Mouse (Mus musculus) midbrain, embryonic 10.5 days (tissue): ENCODE data around the gene 4930568D16Rik. TPM values are rescaled to one million over a fixed set of nuclear protein-coding genes. Genes with fewer than 3 reads are reported as not detected.

Experiments
- DNase-seq: peaks from one replicate; pipeline ENCODE4 v3.0.0-alpha.2; 2017; ENCODE audit warnings: low spot score
- H3K27ac ChIP-seq: fragments of 300-500 bp; sonication (generic); replicated peaks from 2 replicates; pipeline ENCODE4 v1.5.1; 2016; ENCODE audit warnings: mild to moderate bottlenecking
- H3K27me3 ChIP-seq: fragments of 300-500 bp; sonication (generic); 2 replicates; pipeline ENCODE4 v1.6.1; 2016; ENCODE audit warnings: low read depth, mild to moderate bottlenecking; ENCODE audit not compliant: poor library complexity, severe bottlenecking
- H3K36me3 ChIP-seq: fragments of 300-500 bp; sonication (generic); 2 replicates; pipeline ENCODE4 v1.6.1; 2016; ENCODE audit warnings: mild to moderate bottlenecking, moderate library complexity
- H3K4me1 ChIP-seq: fragments of 300-500 bp; sonication (generic); 2 replicates; pipeline ENCODE4 v1.6.1; 2016
- H3K4me3 ChIP-seq: fragments of 300-500 bp; sonication (generic); 2 replicates; pipeline ENCODE4 v1.5.1; 2016; ENCODE audit warnings: mild to moderate bottlenecking, moderate library complexity
- H3K9me3 ChIP-seq: fragments of 300-500 bp; sonication (generic); replicated peaks from 2 replicates; pipeline ENCODE4 v1.6.1; 2016; ENCODE audit warnings: mild to moderate bottlenecking
- WGBS: fragments of 180-500 bp; shearing (Covaris S2); methylation state at CpG from one replicate; pipeline ENCODE4 v1.1.7; 2016; 5-methylcytosine and 5-hydroxymethylcytosine counted together
- polyA plus RNA-seq: library from polyadenylated mRNA; unstranded; fragments of >200 nt; fragmentation: Nextera tagmentation; extraction: Ambion mirVana; gene quantifications from 2 replicates; pipeline ENCODE4 v1.2.1, GENCODE M21; 2016

4930568D16Rik gene
- polyA plus RNA-seq, result not detected in 2 replicates

- Histone ChIP-seq H3K27me3 (no peaks in the 10 kb centered on the region), H3K36me3 (no peaks in the 10 kb centered on the region), H3K27ac (no peak within 1 kb of the TSS), H3K4me1 (no peaks in the 10 kb centered on the region), H3K9me3 (no peaks in the 10 kb centered on the region), H3K4me3 (no peak within 1 kb of the TSS)
- 84% methylated on average over 2 of the region's 2 CpGs for WGBS
- no peak for DNase-seq
Measured at GRCm38 (mm10) chr2:35367629-35368028, at the start of gene 4930568D16Rik. Gene 4930568D16Rik (minus strand): TSS chr2:35367729.

DNA sequence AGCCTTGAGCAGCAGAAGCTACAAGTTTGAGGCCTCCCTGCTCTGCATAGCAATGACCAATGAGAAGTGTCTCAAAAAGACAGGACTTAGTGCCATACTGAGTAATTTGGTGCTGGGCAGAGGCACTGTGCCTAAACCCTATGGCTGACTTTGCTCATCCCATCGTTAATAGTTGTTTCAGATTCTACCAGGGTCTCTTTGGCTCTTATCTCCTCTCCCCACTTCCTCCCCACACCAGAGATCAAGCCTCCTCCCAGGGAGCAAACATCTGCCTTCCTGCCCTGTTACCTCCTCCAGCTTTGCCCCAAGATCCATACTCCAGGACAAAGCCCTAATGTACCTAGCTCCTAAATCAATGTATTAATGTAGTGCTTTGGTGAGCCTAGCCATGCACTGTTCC, 49.7 kb upstream of the 4930568D16Rik start:
- 80% methylated on average over 1 of the region's 1 CpGs for WGBS
- Histone ChIP-seq H3K27me3 (no peaks in the 10 kb centered on the region), H3K36me3 (peaks cover 5% of the 10 kb centered on the region; the same call in 1 of the 2 replicates), H3K4me1 (no peaks in the 10 kb centered on the region), H3K9me3 (no peaks in the 10 kb centered on the region; the same call in 1 of the 2 replicates), H3K27ac (no peak overlapping the region), H3K4me3 (no peak overlapping the region)
- no peak for DNase-seq

DNA sequence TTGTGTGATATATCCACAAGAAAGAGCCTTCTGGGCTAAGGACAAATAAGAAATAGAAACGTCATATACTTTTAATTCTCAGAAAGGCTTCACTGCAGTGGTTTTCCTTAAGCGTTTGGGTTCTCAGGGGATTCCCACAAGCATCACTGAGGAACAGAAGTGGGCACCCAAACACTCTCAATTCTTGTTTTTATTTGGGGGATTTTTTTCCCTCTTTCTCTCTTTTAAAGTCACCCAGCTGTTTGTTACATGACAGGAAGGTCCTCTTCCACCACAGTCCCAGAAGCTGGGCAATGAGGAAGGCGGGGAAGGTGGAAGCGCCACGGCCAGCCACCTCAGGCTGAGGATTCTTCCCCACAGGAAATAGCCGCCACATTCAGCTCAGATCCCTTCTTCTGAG, 48.9 kb upstream of the 4930568D16Rik start:
- Histone ChIP-seq H3K27ac (no peak overlapping the region), H3K27me3 (no peaks in the 10 kb centered on the region), H3K4me3 (no peak overlapping the region), H3K4me1 (no peaks in the 10 kb centered on the region), H3K9me3 (no peaks in the 10 kb centered on the region; the same call in 1 of the 2 replicates), H3K36me3 (peaks cover 5% of the 10 kb centered on the region; the same call in 1 of the 2 replicates)
- no peak for DNase-seq
- 86% methylated on average over 6 of the region's 6 CpGs for WGBS

DNA sequence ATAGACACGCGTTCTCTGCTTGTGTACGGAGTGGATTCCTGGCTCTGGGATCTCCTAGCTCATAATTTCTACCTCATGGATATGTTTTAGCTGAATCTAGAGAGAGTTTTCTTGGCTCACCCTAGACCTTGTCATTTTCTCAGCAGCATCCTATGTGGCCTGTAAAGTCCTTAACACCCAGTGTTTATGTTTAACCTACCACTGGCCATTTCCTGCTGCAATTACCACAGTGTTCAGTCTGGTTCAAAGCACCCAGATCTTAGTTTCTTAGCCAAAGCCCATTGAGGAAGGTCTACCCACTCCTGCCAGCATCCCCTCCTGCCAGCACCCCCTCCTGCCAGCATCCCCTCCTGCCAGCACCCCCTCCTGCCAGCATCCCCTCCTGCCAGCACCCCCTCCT, 45.3 kb upstream of the 4930568D16Rik start:
- Histone ChIP-seq H3K4me3 (no peak overlapping the region), H3K27me3 (no peaks in the 10 kb centered on the region), H3K27ac (no peak overlapping the region), H3K4me1 (no peaks in the 10 kb centered on the region), H3K36me3 (no peaks in the 10 kb centered on the region), H3K9me3 (no peaks in the 10 kb centered on the region)
- WGBS, result 100% methylated on average over 3 of the region's 3 CpGs
- no peak for DNase-seq

- Histone ChIP-seq H3K4me1 (no peaks in the 10 kb centered on the region), H3K27me3 (no peaks in the 10 kb centered on the region), H3K4me3 (no peak overlapping the region), H3K27ac (no peak overlapping the region), H3K9me3 (no peaks in the 10 kb centered on the region), H3K36me3 (no peaks in the 10 kb centered on the region)
- 87% methylated on average over 2 of the region's 2 CpGs for WGBS
- DNase-seq, result no peak
Measured at GRCm38 (mm10) chr2:35412246-35412645, 44.7 kb upstream of the 4930568D16Rik start.

GRCm38 (mm10) chr2:35411640-35412190, 44.2 kb upstream of the 4930568D16Rik start:
- H3K27ac ChIP-seq, result no peak overlapping the region
- no peaks in the 10 kb centered on the region for H3K9me3 ChIP-seq
- DNase-seq, result no peak
- H3K4me3 ChIP-seq, result no peak overlapping the region
- H3K4me1 ChIP-seq, result no peaks in the 10 kb centered on the region
- H3K27me3 ChIP-seq, result no peaks in the 10 kb centered on the region
- WGBS, result 86% methylated on average over 10 of the region's 10 CpGs
- no peaks in the 10 kb centered on the region for H3K36me3 ChIP-seq

- Histone ChIP-seq H3K4me1 (peaks cover 11% of the 10 kb centered on the region), H3K36me3 (no peaks in the 10 kb centered on the region), H3K9me3 (no peaks in the 10 kb centered on the region), H3K27me3 (no peaks in the 10 kb centered on the region), H3K4me3 (no peak overlapping the region), H3K27ac (no peak overlapping the region)
- 85% methylated on average over 6 of the region's 6 CpGs for WGBS
- no peak for DNase-seq
Measured at GRCm38 (mm10) chr2:35409466-35409865, 41.9 kb upstream of the 4930568D16Rik start.

DNA sequence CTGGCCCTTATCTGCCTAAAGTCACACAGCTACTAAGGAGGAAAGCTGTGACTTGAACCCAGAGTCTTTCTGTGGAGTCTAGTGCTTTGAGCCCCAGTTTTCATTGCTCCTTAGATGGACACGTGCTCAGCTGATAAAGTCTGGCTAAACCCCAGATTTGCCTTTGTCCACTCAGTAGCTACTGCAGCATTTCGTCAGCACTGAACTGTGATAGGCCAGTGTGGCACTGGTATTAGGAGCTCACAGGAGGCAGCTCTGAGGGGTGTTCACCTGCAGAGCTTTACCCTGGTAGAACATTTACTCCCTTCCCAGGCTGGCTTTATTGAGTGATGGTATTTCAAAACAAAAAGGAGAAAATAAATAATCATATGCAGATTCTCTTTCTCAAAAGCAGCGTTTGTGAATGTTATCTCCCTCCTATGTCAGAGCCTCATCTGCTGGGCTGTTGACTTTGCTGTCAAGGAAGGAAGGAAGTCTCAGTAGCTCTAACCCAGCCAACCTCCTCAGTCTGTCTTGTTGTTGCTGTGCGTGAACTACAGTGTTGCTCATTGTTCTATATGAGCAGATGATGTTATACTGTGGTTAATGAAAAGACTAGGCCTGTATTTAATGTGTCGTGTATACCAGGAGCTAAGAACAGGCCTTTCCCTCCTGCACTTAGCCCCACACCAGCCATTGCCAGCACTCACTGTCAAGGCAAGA, 41.0 kb upstream of the 4930568D16Rik start:
- peaks cover 11% of the 10 kb centered on the region for H3K4me1 ChIP-seq
- no peak overlapping the region for H3K27ac ChIP-seq
- 80% methylated on average over 5 of the region's 5 CpGs for WGBS
- no peak overlapping the region for H3K4me3 ChIP-seq
- H3K9me3 ChIP-seq, result no peaks in the 10 kb centered on the region
- no peaks in the 10 kb centered on the region for H3K36me3 ChIP-seq
- no peak for DNase-seq
- no peaks in the 10 kb centered on the region for H3K27me3 ChIP-seq

DNA sequence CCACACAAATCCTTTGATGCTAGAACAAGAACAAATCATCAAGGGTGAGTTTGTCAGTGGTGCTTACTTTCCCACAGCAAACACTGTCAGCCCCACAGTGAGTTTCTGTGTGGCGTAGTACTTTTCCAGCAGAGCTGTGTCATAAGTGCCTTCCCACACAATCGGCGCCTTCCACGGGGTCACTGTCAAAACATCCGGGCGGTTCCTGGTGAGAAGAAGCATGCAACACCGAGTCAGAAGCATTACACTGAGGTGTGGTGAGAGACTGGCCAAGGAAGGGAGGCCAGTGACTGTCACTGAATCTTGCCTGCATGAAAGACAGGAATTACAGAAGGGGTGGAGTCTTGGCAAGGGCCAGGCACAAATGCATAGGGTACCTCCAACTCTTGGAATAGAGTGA, 40.3 kb upstream of the 4930568D16Rik start:
- H3K27me3 ChIP-seq, result no peaks in the 10 kb centered on the region
- H3K4me1 ChIP-seq, result peaks cover 11% of the 10 kb centered on the region
- H3K36me3 ChIP-seq, result no peaks in the 10 kb centered on the region
- H3K4me3 ChIP-seq, result no peak overlapping the region
- DNase-seq, result no peak
- H3K27ac ChIP-seq, result no peak overlapping the region
- H3K9me3 ChIP-seq, result no peaks in the 10 kb centered on the region
- 85% methylated on average over 7 of the region's 7 CpGs for WGBS

DNA sequence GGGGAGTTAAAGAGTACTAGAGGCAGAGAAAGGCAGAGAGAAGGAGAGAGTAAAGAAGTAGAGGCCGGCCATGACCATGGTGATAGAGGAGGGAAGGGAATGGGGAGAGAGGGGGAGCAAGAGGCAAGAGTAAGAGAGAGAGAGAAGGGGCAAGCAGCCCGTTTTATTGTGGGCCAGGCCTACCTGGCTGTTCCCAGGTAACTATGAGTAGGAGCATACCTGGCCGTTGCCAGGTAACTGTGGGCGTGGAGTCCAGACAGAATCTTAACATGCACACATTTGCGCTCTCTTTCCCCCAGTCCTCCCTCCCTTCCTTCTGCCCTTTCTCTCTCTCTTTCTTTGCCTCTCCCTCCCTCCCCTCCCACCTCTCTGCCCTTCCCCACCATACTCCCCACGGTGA, 39.7 kb upstream of the 4930568D16Rik start:
- WGBS, result 83% methylated on average over 6 of the region's 6 CpGs
- no peak for DNase-seq
- H3K27ac ChIP-seq, result no peak overlapping the region

DNA sequence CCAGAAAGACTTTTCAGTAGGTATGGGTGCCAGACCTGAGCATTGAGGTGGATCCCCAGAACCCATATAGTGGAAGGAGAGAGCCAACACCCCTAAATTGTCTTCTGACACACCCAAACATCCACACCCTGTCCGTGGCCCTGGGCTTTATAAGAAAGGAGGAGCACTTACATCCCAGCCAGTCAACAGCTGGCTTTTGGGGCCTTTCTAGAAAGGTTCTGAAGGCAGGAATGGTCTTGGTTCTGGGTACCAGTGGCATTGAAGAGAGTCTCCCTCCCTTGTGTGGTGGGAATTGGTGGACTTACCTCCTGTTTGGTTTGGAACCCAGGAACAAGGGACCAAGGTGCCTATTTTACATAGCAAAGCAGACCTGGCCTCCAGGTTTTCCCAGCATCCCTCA, 39.1 kb upstream of the 4930568D16Rik start:
- H3K27me3 ChIP-seq, result no peaks in the 10 kb centered on the region
- 79% methylated on average over 1 of the region's 1 CpGs for WGBS
- no peaks in the 10 kb centered on the region for H3K36me3 ChIP-seq
- H3K9me3 ChIP-seq, result no peaks in the 10 kb centered on the region
- DNase-seq, result no peak
- H3K27ac ChIP-seq, result no peak overlapping the region
- peaks cover 11% of the 10 kb centered on the region for H3K4me1 ChIP-seq
- H3K4me3 ChIP-seq, result no peak overlapping the region

More for the DNA sequence above, 39.7 kb upstream of the 4930568D16Rik start:
- Histone ChIP-seq H3K27me3 (no peaks in the 10 kb centered on the region), H3K4me3 (no peak overlapping the region), H3K9me3 (no peaks in the 10 kb centered on the region), H3K36me3 (no peaks in the 10 kb centered on the region), H3K4me1 (peaks cover 11% of the 10 kb centered on the region)

GRCm38 (mm10) chr2:35402391-35402790, 34.9 kb upstream of the 4930568D16Rik start:
- no peaks in the 10 kb centered on the region for H3K36me3 ChIP-seq
- H3K4me1 ChIP-seq, result peaks cover 11% of the 10 kb centered on the region
- WGBS, result 94% methylated on average over 16 of the region's 16 CpGs
- no peak overlapping the region for H3K27ac ChIP-seq
- H3K27me3 ChIP-seq, result no peaks in the 10 kb centered on the region
- H3K4me3 ChIP-seq, result no peak overlapping the region
- peak; percentile 6 for DNase-seq
- H3K9me3 ChIP-seq, result no peaks in the 10 kb centered on the region

GRCm38 (mm10) chr2:35400739-35401138, 33.2 kb upstream of the 4930568D16Rik start:
- peak; percentile 10 for DNase-seq
- Histone ChIP-seq H3K27me3 (no peaks in the 10 kb centered on the region), H3K27ac (no peak overlapping the region), H3K36me3 (no peaks in the 10 kb centered on the region), H3K4me3 (no peak overlapping the region), H3K9me3 (no peaks in the 10 kb centered on the region), H3K4me1 (peaks cover 5% of the 10 kb centered on the region)
- WGBS, result 88% methylated on average over 7 of the region's 7 CpGs
